Mouse (Mus musculus): ENCODE data around the gene Uvrag. TPM values are rescaled to one million over a fixed set of nuclear protein-coding genes. Genes with fewer than 3 reads are reported as not detected.

Uvrag gene
- polyA plus RNA-seq, 1 experiment from 2014 or later: 22.4 TPM

- H3K9ac ChIP-seq (ENCODE audit: low read length): no peak overlapping the region
- H3K4me2 ChIP-seq (ENCODE audit: low read depth, low read length): no peak overlapping the region
- WGBS: 64% methylated on average over 1 of the region's 1 CpGs
- H3K27me3 ChIP-seq (ENCODE audit: control insufficient read depth, insufficient read depth, low read depth, low read length): no peaks in the 10 kb centered on the region
- no peak for ATAC-seq (ENCODE audit: low read depth)
- H3K4me3 ChIP-seq (ENCODE audit: low read length): no peak overlapping the region
- H3K9me3 ChIP-seq (ENCODE audit: control insufficient read depth, low read length): no peaks in the 10 kb centered on the region
- no peak overlapping the region for H3K27ac ChIP-seq (ENCODE audit: low read length)
- H3K36me3 ChIP-seq (ENCODE audit: control insufficient read depth, insufficient read depth, low read length): no peaks in the 10 kb centered on the region; the same call in 1 of the 2 replicates
- H3K4me1 ChIP-seq (replicated peaks; ENCODE audit: control insufficient read depth, insufficient read depth, low read length): peaks cover 8% of the 10 kb centered on the region
Observed at GRCm38 (mm10) chr7:99149017-99149416, 8.1 kb upstream of the Uvrag start.

- WGBS: 81% methylated on average over 7 of the region's 7 CpGs
Observed at GRCm38 (mm10) chr7:99147494-99147893, 6.6 kb upstream of the Uvrag start.

DNA sequence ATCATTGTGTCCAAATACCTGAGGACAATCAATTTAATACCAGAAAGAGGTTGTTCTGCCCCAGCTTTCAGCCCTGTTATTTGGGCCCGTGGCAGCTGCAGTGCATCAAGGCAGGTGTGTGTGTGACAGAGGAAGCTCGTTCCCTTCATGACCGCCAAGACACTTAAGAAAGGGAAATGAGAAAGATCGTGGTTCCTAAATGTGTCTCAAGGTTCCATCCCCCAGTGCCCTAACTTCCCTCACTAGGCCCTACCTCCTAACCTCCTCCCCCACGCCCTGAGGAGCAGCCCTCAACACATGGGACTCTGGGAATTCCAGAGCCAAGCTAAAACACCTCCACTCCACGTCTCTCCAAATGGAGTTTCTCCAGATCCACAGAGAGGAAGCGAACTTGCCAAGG is 6.0 kb upstream of the Uvrag start:
- Histone ChIP-seq H3K27ac (ENCODE audit: low read length) (no peak overlapping the region), H3K27me3 (ENCODE audit: control insufficient read depth, insufficient read depth, low read depth, low read length) (no peaks in the 10 kb centered on the region), H3K9ac (ENCODE audit: low read length) (no peak overlapping the region), H3K4me1 (replicated peaks; ENCODE audit: control insufficient read depth, insufficient read depth, low read length) (peaks cover 8% of the 10 kb centered on the region), H3K4me2 (ENCODE audit: low read depth, low read length) (no peak overlapping the region), H3K36me3 (ENCODE audit: control insufficient read depth, insufficient read depth, low read length) (no peaks in the 10 kb centered on the region), H3K9me3 (ENCODE audit: control insufficient read depth, low read length) (no peaks in the 10 kb centered on the region), H3K4me3 (ENCODE audit: low read length) (no peak overlapping the region)
- no peak for ATAC-seq (ENCODE audit: low read depth)
- 59% methylated on average over 7 of the region's 7 CpGs for WGBS

More at GRCm38 (mm10) chr7:99147494-99147893, 6.6 kb upstream of the Uvrag start:
- Histone ChIP-seq H3K4me3 (ENCODE audit: low read length) (no peak overlapping the region), H3K4me2 (ENCODE audit: low read depth, low read length) (no peak overlapping the region), H3K27ac (ENCODE audit: low read length) (no peak overlapping the region), H3K4me1 (replicated peaks; ENCODE audit: control insufficient read depth, insufficient read depth, low read length) (peaks cover 8% of the 10 kb centered on the region), H3K9ac (ENCODE audit: low read length) (no peak overlapping the region), H3K36me3 (ENCODE audit: control insufficient read depth, insufficient read depth, low read length) (no peaks in the 10 kb centered on the region), H3K27me3 (ENCODE audit: control insufficient read depth, insufficient read depth, low read depth, low read length) (no peaks in the 10 kb centered on the region), H3K9me3 (ENCODE audit: control insufficient read depth, low read length) (no peaks in the 10 kb centered on the region)
- ATAC-seq (ENCODE audit: low read depth): no peak

- peak; percentile 21; the same call in 1 of the 2 replicates for ATAC-seq (ENCODE audit: low read depth)
- peaks cover 13% of the 10 kb centered on the region for H3K4me1 ChIP-seq (replicated peaks; ENCODE audit: control insufficient read depth, insufficient read depth, low read length)
- 0 out of 2 replicates have a peak overlapping the region, but pooled peaks have one; percentile 43 for H3K27ac ChIP-seq (ENCODE audit: low read length)
- no peak overlapping the region for H3K4me2 ChIP-seq (ENCODE audit: low read depth, low read length)
- 19% methylated on average over 7 of the region's 7 CpGs for WGBS
- H3K36me3 ChIP-seq (ENCODE audit: control insufficient read depth, insufficient read depth, low read length): no peaks in the 10 kb centered on the region
- H3K27me3 ChIP-seq (ENCODE audit: control insufficient read depth, insufficient read depth, low read depth, low read length): no peaks in the 10 kb centered on the region
- H3K9me3 ChIP-seq (ENCODE audit: control insufficient read depth, low read length): no peaks in the 10 kb centered on the region
- no peak overlapping the region for H3K9ac ChIP-seq (ENCODE audit: low read length)
- no peak overlapping the region for H3K4me3 ChIP-seq (ENCODE audit: low read length)
Observed at GRCm38 (mm10) chr7:99146011-99146410, 5.1 kb upstream of the Uvrag start.

DNA sequence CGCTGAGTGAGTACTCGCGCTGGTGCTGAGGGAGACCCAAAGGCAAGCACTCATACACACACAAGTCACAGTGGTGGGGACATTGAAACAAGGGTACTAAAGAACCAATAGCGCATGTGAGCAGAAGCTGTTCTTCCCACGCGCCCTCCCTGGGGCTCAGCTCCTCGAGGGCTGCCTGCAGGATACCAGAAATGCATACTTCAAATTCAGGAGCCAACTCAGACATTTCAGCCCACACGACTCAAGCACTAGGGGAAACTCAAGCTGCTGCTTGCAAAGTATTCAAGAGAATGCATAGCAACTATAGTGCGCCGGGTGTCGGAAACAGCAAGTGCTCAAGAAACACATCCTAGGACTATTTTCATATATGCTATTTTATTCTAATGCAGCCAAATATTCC is 3.7 kb upstream of the Uvrag start:
- Histone ChIP-seq H3K27me3 (ENCODE audit: control insufficient read depth, insufficient read depth, low read depth, low read length) (no peaks in the 10 kb centered on the region), H3K4me2 (ENCODE audit: low read depth, low read length) (no peak overlapping the region), H3K4me1 (replicated peaks; ENCODE audit: control insufficient read depth, insufficient read depth, low read length) (peaks cover 13% of the 10 kb centered on the region), H3K9me3 (ENCODE audit: control insufficient read depth, low read length) (no peaks in the 10 kb centered on the region), H3K4me3 (ENCODE audit: low read length) (no peak overlapping the region), H3K27ac (ENCODE audit: low read length) (no peak overlapping the region; the same call in 1 of the 2 replicates), H3K9ac (ENCODE audit: low read length) (no peak overlapping the region), H3K36me3 (ENCODE audit: control insufficient read depth, insufficient read depth, low read length) (no peaks in the 10 kb centered on the region)
- 43% methylated on average over 11 of the region's 11 CpGs for WGBS
- ATAC-seq (ENCODE audit: low read depth): no peak

DNA sequence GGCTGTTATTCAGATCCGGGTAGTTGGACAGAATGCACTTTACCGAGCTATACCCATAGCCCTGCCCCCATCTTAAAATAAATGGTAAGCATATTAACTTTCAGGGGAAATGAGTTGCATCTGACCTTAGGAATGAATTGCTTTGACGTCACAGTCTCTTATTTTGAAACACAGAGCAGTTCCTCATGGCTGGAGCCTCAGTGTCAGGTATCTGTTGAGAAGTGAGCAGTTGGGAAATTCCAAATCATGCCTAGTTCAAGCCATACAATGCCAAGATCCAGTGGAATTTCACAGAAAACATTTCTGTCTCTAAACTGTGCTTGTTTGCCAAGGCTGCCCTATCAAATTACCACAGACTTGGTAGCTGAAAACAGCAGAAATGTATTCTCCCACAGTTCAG is 2.3 kb upstream of the Uvrag start:
- Histone ChIP-seq H3K9me3 (ENCODE audit: control insufficient read depth, low read length) (no peaks in the 10 kb centered on the region), H3K36me3 (ENCODE audit: control insufficient read depth, insufficient read depth, low read length) (no peaks in the 10 kb centered on the region), H3K27me3 (ENCODE audit: control insufficient read depth, insufficient read depth, low read depth, low read length) (no peaks in the 10 kb centered on the region), H3K4me3 (ENCODE audit: low read length) (no peak overlapping the region), H3K9ac (ENCODE audit: low read length) (no peak overlapping the region), H3K27ac (ENCODE audit: low read length) (no peak overlapping the region), H3K4me2 (ENCODE audit: low read depth, low read length) (no peak overlapping the region), H3K4me1 (replicated peaks; ENCODE audit: control insufficient read depth, insufficient read depth, low read length) (peaks cover 19% of the 10 kb centered on the region)
- ATAC-seq (ENCODE audit: low read depth): no peak
- 70% methylated on average over 3 of the region's 3 CpGs for WGBS

DNA sequence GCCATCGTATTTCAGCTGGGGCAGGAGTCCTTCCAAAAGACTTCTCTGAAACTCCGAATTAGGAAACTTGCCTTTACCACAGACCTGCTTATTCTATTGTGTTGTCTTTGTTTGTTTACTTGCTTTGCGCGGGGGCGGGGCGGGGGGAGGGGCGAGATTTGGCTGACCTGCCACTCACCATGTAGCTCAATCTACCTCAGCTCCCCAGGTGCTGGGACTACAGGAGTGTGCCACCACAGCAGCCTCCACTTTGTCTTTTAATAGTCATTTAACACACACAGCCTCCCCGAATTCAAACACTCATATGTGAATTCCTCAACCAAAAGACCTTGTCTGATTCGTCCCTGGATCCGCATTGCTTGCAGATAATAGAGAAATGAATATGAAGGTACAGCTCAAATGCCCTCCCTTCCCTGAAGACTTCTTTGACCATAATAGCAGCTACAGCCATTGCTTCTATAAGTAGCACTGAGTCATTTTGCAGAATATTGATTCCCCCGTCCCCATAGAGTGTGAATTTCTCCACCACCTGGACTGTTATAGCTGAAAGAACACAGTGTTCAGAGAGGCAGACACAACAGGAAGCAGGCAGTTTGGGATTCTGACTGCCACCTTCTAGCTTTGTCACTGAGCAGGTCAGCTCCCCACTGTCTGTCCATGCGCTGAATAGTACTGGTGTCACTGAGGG is 1.1 kb upstream of the Uvrag start:
- H3K36me3 ChIP-seq (ENCODE audit: control insufficient read depth, insufficient read depth, low read length): no peaks in the 10 kb centered on the region
- H3K27me3 ChIP-seq (ENCODE audit: control insufficient read depth, insufficient read depth, low read depth, low read length): no peaks in the 10 kb centered on the region
- H3K27ac ChIP-seq (ENCODE audit: low read length): no peak overlapping the region; the same call in 1 of the 2 replicates
- no peak for ATAC-seq (ENCODE audit: low read depth)
- H3K9me3 ChIP-seq (ENCODE audit: control insufficient read depth, low read length): no peaks in the 10 kb centered on the region
- H3K9ac ChIP-seq (ENCODE audit: low read length): peak overlapping the region; percentile 4
- WGBS: 31% methylated on average over 12 of the region's 12 CpGs
- peak overlapping the region; percentile 97 for H3K4me3 ChIP-seq (ENCODE audit: low read length)
- H3K4me1 ChIP-seq (replicated peaks; ENCODE audit: control insufficient read depth, insufficient read depth, low read length): peaks cover 19% of the 10 kb centered on the region
- H3K4me2 ChIP-seq (ENCODE audit: low read depth, low read length): peak overlapping the region; percentile 75

DNA sequence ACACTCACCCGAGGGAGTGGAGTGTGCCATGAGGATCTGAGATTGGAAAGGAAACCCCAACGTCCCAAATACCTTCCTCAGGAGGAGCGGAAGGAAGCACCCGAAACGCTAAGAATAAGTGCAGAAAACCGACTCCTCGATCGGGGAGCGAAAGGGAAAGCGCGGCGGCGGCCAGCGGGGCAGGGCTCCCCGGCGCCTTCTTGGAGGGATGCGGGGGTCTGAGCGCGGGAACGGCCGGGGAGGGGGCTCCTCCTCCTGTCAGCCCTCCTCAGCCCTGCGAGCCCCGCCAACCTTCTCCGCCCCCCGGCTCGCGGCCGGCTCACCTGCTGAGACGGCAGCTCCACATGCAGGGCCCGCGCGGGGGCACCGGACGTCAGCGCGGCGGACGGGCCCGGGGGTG is 430 bp downstream of the Uvrag start:
- Histone ChIP-seq H3K27ac (ENCODE audit: low read length) (peak overlapping the region; percentile 92), H3K4me2 (ENCODE audit: low read depth, low read length) (peak overlapping the region; percentile 83), H3K4me1 (replicated peaks; ENCODE audit: control insufficient read depth, insufficient read depth, low read length) (peaks cover 14% of the 10 kb centered on the region), H3K9me3 (ENCODE audit: control insufficient read depth, low read length) (no peaks in the 10 kb centered on the region), H3K27me3 (ENCODE audit: control insufficient read depth, insufficient read depth, low read depth, low read length) (no peaks in the 10 kb centered on the region), H3K9ac (ENCODE audit: low read length) (peak overlapping the region; percentile 95), H3K36me3 (ENCODE audit: control insufficient read depth, insufficient read depth, low read length) (no peaks in the 10 kb centered on the region), H3K4me3 (ENCODE audit: low read length) (peak overlapping the region; percentile 97)
- ATAC-seq (ENCODE audit: low read depth): no peak; the same call in 1 of the 2 replicates
- WGBS: 0% methylated on average over 30 of the region's 39 CpGs

DNA sequence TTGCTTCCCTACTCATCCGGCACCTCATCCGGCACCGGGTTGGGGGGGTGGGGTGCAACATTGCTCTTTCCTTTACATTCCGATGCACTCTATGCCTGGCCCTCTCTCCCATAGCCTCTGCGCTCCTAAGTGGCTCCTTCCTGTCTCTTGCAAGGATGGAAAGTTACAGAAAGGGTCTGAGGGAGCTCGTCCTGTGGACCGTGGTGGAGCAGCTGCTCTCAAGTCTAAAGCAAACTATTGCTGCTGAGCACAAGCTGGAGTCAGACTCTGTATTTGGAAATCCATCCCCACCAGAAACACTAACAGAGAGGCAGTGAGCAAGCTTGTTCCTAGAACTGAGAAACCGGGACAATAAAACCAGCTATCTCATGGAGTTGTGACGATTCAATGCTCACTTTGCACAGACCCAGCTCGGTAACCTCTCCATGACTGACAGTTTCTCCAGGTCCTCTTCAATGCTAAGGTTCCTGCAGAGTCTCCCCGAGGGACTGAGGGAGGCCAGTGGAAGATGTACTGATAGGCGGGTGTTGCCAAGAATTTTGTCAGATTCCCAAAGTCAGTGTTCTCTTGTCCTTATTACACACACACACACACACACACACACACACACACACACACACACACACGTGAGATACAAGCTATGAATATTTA is 975 bp downstream of the Uvrag start:
- WGBS: under 1% methylated on average over 13 of the region's 13 CpGs
- Histone ChIP-seq H3K27ac (ENCODE audit: low read length) (peak overlapping the region; percentile 92), H3K4me1 (replicated peaks; ENCODE audit: control insufficient read depth, insufficient read depth, low read length) (peaks cover 11% of the 10 kb centered on the region), H3K4me2 (ENCODE audit: low read depth, low read length) (peak overlapping the region; percentile 83), H3K9me3 (ENCODE audit: control insufficient read depth, low read length) (no peaks in the 10 kb centered on the region), H3K27me3 (ENCODE audit: control insufficient read depth, insufficient read depth, low read depth, low read length) (no peaks in the 10 kb centered on the region), H3K9ac (ENCODE audit: low read length) (peak overlapping the region; percentile 95), H3K36me3 (ENCODE audit: control insufficient read depth, insufficient read depth, low read length) (no peaks in the 10 kb centered on the region), H3K4me3 (ENCODE audit: low read length) (peak overlapping the region; percentile 97)
- no peak for ATAC-seq (ENCODE audit: low read depth)

Measured in lung, embryonic 16.5 days (tissue).